Mouse (Mus musculus): ENCODE results near the gene Sdsl. TPM values are rescaled to one million over a fixed set of nuclear protein-coding genes. Genes with fewer than 3 reads are reported as not detected.

Sdsl gene
- total RNA-seq, 2 experiments from 2014 or later = 3.4 TPM; not detected in 1

- ATAC-seq (replicated peaks; ENCODE audit: low FRiP score, poor library complexity, severe bottlenecking) = no peak
Observed at GRCm38 (mm10) chr5:120432486-120433015, 40.1 kb downstream of the Sdsl start.

- no peak for ATAC-seq (replicated peaks; ENCODE audit: low FRiP score, poor library complexity, severe bottlenecking)
Observed at GRCm38 (mm10) chr5:120431649-120432485, 40.7 kb downstream of the Sdsl start, which contains the start of gene Lhx5. Gene Lhx5, plus strand, starts transcription at chr5:120431699.

GRCm38 (mm10) chr5:120431001-120431583 is 41.5 kb downstream of the Sdsl start:
- ATAC-seq (replicated peaks; ENCODE audit: low FRiP score, poor library complexity, severe bottlenecking) = no peak

- ATAC-seq (replicated peaks; ENCODE audit: low FRiP score, poor library complexity, severe bottlenecking) = no peak
Observed at GRCm38 (mm10) chr5:120429692-120430091, 42.9 kb downstream of the Sdsl start.

- ATAC-seq (replicated peaks; ENCODE audit: low FRiP score, poor library complexity, severe bottlenecking) = no peak
Observed at GRCm38 (mm10) chr5:120428990-120429389, 43.6 kb downstream of the Sdsl start.

GRCm38 (mm10) chr5:120428189-120428838 is 44.3 kb downstream of the Sdsl start:
- ATAC-seq (replicated peaks; ENCODE audit: low FRiP score, poor library complexity, severe bottlenecking) = no peak

GRCm38 (mm10) chr5:120427451-120427938 is 45.1 kb downstream of the Sdsl start:
- no peak for ATAC-seq (replicated peaks; ENCODE audit: low FRiP score, poor library complexity, severe bottlenecking)

- no peak for ATAC-seq (replicated peaks; ENCODE audit: low FRiP score, poor library complexity, severe bottlenecking)
Observed at GRCm38 (mm10) chr5:120426572-120426971, 46.0 kb downstream of the Sdsl start.

GRCm38 (mm10) chr5:120425711-120426110 is 46.9 kb downstream of the Sdsl start:
- no peak for ATAC-seq (replicated peaks; ENCODE audit: low FRiP score, poor library complexity, severe bottlenecking)

GRCm38 (mm10) chr5:120424657-120425056 is 48.0 kb downstream of the Sdsl start:
- ATAC-seq (replicated peaks; ENCODE audit: low FRiP score, poor library complexity, severe bottlenecking) = no peak

GRCm38 (mm10) chr5:120424039-120424438 is 48.6 kb downstream of the Sdsl start:
- no peak for ATAC-seq (replicated peaks; ENCODE audit: low FRiP score, poor library complexity, severe bottlenecking)

- ATAC-seq (replicated peaks; ENCODE audit: low FRiP score, poor library complexity, severe bottlenecking) = no peak
Observed at GRCm38 (mm10) chr5:120420106-120420505, 52.5 kb downstream of the Sdsl start.

- ATAC-seq (replicated peaks; ENCODE audit: low FRiP score, poor library complexity, severe bottlenecking) = no peak
Observed at GRCm38 (mm10) chr5:120413436-120413835, 59.2 kb downstream of the Sdsl start.

- ATAC-seq (replicated peaks; ENCODE audit: low FRiP score, poor library complexity, severe bottlenecking) = no peak
Observed at GRCm38 (mm10) chr5:120409385-120410378, 62.9 kb downstream of the Sdsl start.

GRCm38 (mm10) chr5:120408933-120409332 is 63.7 kb downstream of the Sdsl start:
- no peak for ATAC-seq (replicated peaks; ENCODE audit: low FRiP score, poor library complexity, severe bottlenecking)

Data from erythroblast, adult 5-6 weeks (primary cell).